Mouse (Mus musculus) bone marrow macrophage, adult 2 months (primary cell): Measurements from ENCODE around the gene Cdh6. TPM values are rescaled to one million over a fixed set of nuclear protein-coding genes. Genes with fewer than 3 reads are reported as not detected.

Experiments
- H3K27ac ChIP-seq: 2 replicates; pipeline ENCODE4 v1.5.1; 2012; ENCODE audit warnings: low read depth, low read length; ENCODE audit not compliant: insufficient read depth
- H3K4me1 ChIP-seq: 2 replicates; pipeline ENCODE4 v1.6.1; 2012; ENCODE audit warnings: low read length; ENCODE audit not compliant: control insufficient read depth, insufficient read depth
- H3K4me3 ChIP-seq: 2 replicates; pipeline ENCODE4 v1.5.1; 2012; ENCODE audit warnings: mild to moderate bottlenecking, low read length, moderate library complexity; ENCODE audit not compliant: insufficient read depth
- CTCF ChIP-seq: IDR thresholded peaks from 2 replicates; pipeline ENCODE4 v1.5.1; 2012; ENCODE audit warnings: low read depth, mild to moderate bottlenecking, low read length, moderate library complexity
- POLR2A ChIP-seq: IDR thresholded peaks from 2 replicates; pipeline ENCODE4 v1.6.1; 2012; ENCODE audit warnings: mild to moderate bottlenecking, low read depth, low read length, borderline replicate concordance
- polyA plus RNA-seq: library from polyadenylated mRNA; stranded (reverse); fragments of >200 nt; gene quantifications from 2 replicates; pipeline ENCODE4 v1.2.4, GENCODE M21; 2012; ENCODE audit not compliant: missing spikeins, insufficient read depth, insufficient read length

Cdh6 gene
- polyA plus RNA-seq, 1 experiment = 0.07 TPM

- no peak overlapping the region for H3K4me3 ChIP-seq
- H3K4me1 ChIP-seq = no peaks in the 10 kb centered on the region
- no peak overlapping the region for H3K27ac ChIP-seq
- no peak for TF ChIP-seq POLR2A
- no peak for TF ChIP-seq CTCF
Observed at GRCm38 (mm10) chr15:13193076-13193475, 19.6 kb upstream of the Cdh6 start.

DNA sequence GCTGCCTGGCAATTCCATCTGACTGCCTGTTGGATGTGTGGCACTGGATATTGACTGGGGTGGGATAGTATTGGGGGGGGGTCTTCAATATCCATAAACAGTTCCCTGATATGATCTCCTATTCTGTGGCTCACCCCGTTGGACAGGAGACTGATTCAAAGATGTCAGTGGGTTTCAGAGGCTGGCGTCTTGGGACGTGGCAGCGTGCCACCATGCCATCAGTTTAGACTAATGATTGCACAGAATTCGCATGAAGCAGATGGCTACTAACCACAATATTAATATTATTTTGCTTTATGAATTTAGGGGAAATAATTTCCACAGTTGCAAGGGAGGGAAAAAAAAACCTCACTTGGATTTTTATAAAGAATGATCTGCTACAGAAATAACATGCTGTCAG, 10.2 kb upstream of the Cdh6 start:
- TF ChIP-seq CTCF = no peak
- Histone ChIP-seq H3K4me3 (no peak overlapping the region), H3K27ac (no peak overlapping the region), H3K4me1 (no peaks in the 10 kb centered on the region)

DNA sequence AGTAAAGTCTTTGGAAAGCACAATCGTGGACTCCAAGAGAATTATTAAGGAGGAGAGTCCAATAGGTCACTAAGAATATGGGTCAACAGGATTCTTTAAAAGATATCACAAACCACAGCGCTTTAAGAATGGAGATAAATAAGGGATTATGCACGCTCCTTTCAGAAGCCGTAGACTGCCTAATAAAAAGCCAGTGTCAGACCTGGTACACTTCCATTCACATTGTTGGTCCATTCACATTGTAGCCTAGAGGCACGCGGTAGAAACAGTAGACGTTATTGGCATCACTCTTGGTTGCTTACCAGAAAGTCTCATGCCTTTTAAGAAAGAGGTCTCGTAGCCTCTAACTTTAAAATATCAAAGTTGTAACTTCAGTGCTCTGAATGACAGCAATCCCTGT, 8.0 kb upstream of the Cdh6 start:
- Histone ChIP-seq H3K4me1 (no peaks in the 10 kb centered on the region), H3K27ac (no peak overlapping the region), H3K4me3 (no peak overlapping the region)
- TF ChIP-seq POLR2A = no peak
- no peak for TF ChIP-seq CTCF

DNA sequence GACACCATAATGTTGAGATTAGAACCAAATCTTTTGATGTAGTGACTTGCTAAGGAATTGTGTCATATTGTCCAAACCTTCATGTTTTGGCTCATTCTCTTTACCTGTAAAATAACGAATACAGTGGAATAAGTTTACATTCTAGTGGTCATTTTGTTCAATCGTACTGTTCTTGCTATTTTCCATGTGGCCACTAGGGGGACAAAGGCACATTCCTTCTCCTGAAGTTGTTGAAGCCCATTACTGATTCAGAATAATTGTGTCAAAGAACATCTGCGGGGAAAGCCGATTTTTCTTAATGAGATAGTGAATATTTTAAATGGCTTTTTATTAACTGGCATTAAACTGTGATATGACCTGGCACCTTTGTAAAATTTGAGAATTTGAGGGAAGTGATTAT, 7.5 kb upstream of the Cdh6 start:
- no peak for TF ChIP-seq CTCF
- TF ChIP-seq POLR2A = no peak
- no peak overlapping the region for H3K27ac ChIP-seq
- no peak overlapping the region for H3K4me3 ChIP-seq
- H3K4me1 ChIP-seq = no peaks in the 10 kb centered on the region

GRCm38 (mm10) chr15:13175978-13176377, 2.5 kb upstream of the Cdh6 start:
- Histone ChIP-seq H3K27ac (no peak overlapping the region), H3K4me1 (no peaks in the 10 kb centered on the region), H3K4me3 (no peak overlapping the region)
- TF ChIP-seq POLR2A (no peak), CTCF (no peak)

GRCm38 (mm10) chr15:13174618-13174980, 1.1 kb upstream of the Cdh6 start:
- TF ChIP-seq POLR2A (no peak), CTCF (no peak)
- Histone ChIP-seq H3K4me1 (no peaks in the 10 kb centered on the region), H3K27ac (no peak overlapping the region), H3K4me3 (no peak overlapping the region)

- no peak overlapping the region for H3K4me3 ChIP-seq
- H3K4me1 ChIP-seq = no peaks in the 10 kb centered on the region
- TF ChIP-seq POLR2A = no peak
- no peak for TF ChIP-seq CTCF
- H3K27ac ChIP-seq = no peak overlapping the region
Observed at GRCm38 (mm10) chr15:13173840-13174617, 554 bp upstream of the Cdh6 start.

DNA sequence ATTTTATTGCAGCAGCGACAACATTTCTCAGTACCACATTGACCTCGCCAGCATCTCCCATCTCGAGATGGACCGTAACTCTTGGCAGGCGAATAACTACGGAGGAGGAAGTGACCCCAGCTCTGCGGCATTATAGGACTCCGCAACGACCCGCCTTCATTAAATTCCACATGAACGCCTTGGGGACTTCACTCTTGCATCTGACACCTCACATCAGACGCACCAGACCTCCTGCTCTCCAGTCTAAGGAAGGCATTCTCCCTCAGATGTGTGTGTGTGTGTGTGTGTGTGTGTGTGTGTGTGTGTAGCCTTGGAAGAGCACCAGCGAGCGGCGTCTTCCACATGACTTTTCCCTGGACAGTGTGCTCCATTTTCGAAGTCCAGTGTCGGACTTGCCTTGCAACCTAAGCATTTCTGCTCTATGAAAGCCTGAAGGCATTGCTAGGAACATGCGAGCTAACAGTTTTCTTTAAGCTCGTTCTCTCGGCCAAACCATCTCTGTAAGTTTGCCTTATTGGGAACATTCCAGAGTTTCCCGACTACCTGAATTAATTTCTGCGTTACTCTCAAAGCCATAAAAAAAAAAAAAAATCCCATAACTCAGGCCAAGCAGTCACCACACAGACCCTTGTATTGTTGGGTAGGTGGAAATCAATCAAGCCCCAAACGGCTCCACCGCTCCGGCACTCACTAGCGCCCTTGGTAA, 957 bp downstream of the Cdh6 start:
- Histone ChIP-seq H3K4me3 (no peak overlapping the region), H3K4me1 (no peaks in the 10 kb centered on the region), H3K27ac (no peak overlapping the region)
- no peak for TF ChIP-seq POLR2A
- TF ChIP-seq CTCF = no peak

- no peak for TF ChIP-seq CTCF
- no peak for TF ChIP-seq POLR2A
- no peak overlapping the region for H3K4me3 ChIP-seq
- H3K27ac ChIP-seq = no peak overlapping the region
- H3K4me1 ChIP-seq = no peaks in the 10 kb centered on the region
Observed at GRCm38 (mm10) chr15:13171486-13172364, 1.8 kb downstream of the Cdh6 start.
